Mouse (Mus musculus): ENCODE results near the gene Prr5l. TPM values are rescaled to one million over a fixed set of nuclear protein-coding genes. Genes with fewer than 3 reads are reported as not detected.

Gene Prr5l
- polyA plus RNA-seq, 1 experiment from 2014 or later = 22.8 TPM

GRCm38 (mm10) chr2:101721835-101722234 is 161.0 kb downstream of the Prr5l start:
- 82% methylated on average over 4 of the region's 4 CpGs for WGBS
- H3K36me3 ChIP-seq (replicated peaks) = peaks cover 24% of the 10 kb centered on the region
- DNase-seq (ENCODE audit: low spot score) = no peak

GRCm38 (mm10) chr2:101717162-101717561 is 165.7 kb downstream of the Prr5l start:
- H3K36me3 ChIP-seq (replicated peaks) = peaks cover 36% of the 10 kb centered on the region
- H3K4me3 ChIP-seq = no peak overlapping the region
- 95% methylated on average over 13 of the region's 13 CpGs for WGBS
- DNase-seq (ENCODE audit: low spot score) = no peak
- no peak overlapping the region for H3K27ac ChIP-seq (replicated peaks)
- no peaks in the 10 kb centered on the region for H3K27me3 ChIP-seq (replicated peaks; ENCODE audit: low read depth, poor library complexity, severe bottlenecking)
- no peaks in the 10 kb centered on the region for H3K9me3 ChIP-seq
- H3K4me1 ChIP-seq = peaks cover 5% of the 10 kb centered on the region

More at GRCm38 (mm10) chr2:101721835-101722234, 161.0 kb downstream of the Prr5l start:
- peak overlapping the region; percentile 83 for H3K27ac ChIP-seq (replicated peaks)
- H3K27me3 ChIP-seq (replicated peaks; ENCODE audit: low read depth, poor library complexity, severe bottlenecking) = no peaks in the 10 kb centered on the region
- H3K4me1 ChIP-seq = peaks cover 30% of the 10 kb centered on the region
- H3K9me3 ChIP-seq = no peaks in the 10 kb centered on the region
- no peak overlapping the region for H3K4me3 ChIP-seq

GRCm38 (mm10) chr2:101715650-101716323 is 167.0 kb downstream of the Prr5l start:
- H3K9me3 ChIP-seq = no peaks in the 10 kb centered on the region
- H3K36me3 ChIP-seq (replicated peaks) = peaks cover 31% of the 10 kb centered on the region
- no peaks in the 10 kb centered on the region for H3K27me3 ChIP-seq (replicated peaks; ENCODE audit: low read depth, poor library complexity, severe bottlenecking)
- no peak overlapping the region for H3K27ac ChIP-seq (replicated peaks)
- no peaks in the 10 kb centered on the region for H3K4me1 ChIP-seq
- peak; percentile 45 for DNase-seq (ENCODE audit: low spot score)
- 83% methylated on average over 8 of the region's 8 CpGs for WGBS
- H3K4me3 ChIP-seq = no peak overlapping the region

GRCm38 (mm10) chr2:101711608-101712007 is 171.2 kb downstream of the Prr5l start:
- H3K9me3 ChIP-seq = no peaks in the 10 kb centered on the region
- peaks cover 12% of the 10 kb centered on the region for H3K36me3 ChIP-seq (replicated peaks)
- no peak overlapping the region for H3K27ac ChIP-seq (replicated peaks)
- WGBS = 84% methylated on average over 3 of the region's 3 CpGs
- H3K4me3 ChIP-seq = no peak overlapping the region
- H3K4me1 ChIP-seq = no peaks in the 10 kb centered on the region
- no peak for DNase-seq (ENCODE audit: low spot score)
- H3K27me3 ChIP-seq (replicated peaks; ENCODE audit: low read depth, poor library complexity, severe bottlenecking) = no peaks in the 10 kb centered on the region

GRCm38 (mm10) chr2:101705941-101706485 is 176.8 kb downstream of the Prr5l start:
- Histone ChIP-seq H3K27ac (replicated peaks) (no peak overlapping the region), H3K27me3 (replicated peaks; ENCODE audit: low read depth, poor library complexity, severe bottlenecking) (no peaks in the 10 kb centered on the region), H3K9me3 (no peaks in the 10 kb centered on the region), H3K4me3 (no peak overlapping the region), H3K36me3 (replicated peaks) (peaks cover 1% of the 10 kb centered on the region; the same call in 1 of the 2 replicates), H3K4me1 (no peaks in the 10 kb centered on the region)
- WGBS = 51% methylated on average over 5 of the region's 5 CpGs
- DNase-seq (ENCODE audit: low spot score) = no peak

GRCm38 (mm10) chr2:101699284-101699683 is 183.5 kb downstream of the Prr5l start:
- 87% methylated on average over 4 of the region's 4 CpGs for WGBS
- Histone ChIP-seq H3K27me3 (replicated peaks; ENCODE audit: low read depth, poor library complexity, severe bottlenecking) (no peaks in the 10 kb centered on the region), H3K27ac (replicated peaks) (no peak overlapping the region), H3K36me3 (replicated peaks) (peaks cover 50% of the 10 kb centered on the region), H3K4me1 (no peaks in the 10 kb centered on the region), H3K9me3 (no peaks in the 10 kb centered on the region), H3K4me3 (no peak overlapping the region)
- DNase-seq (ENCODE audit: low spot score) = no peak

- Histone ChIP-seq H3K27me3 (replicated peaks; ENCODE audit: low read depth, poor library complexity, severe bottlenecking) (no peaks in the 10 kb centered on the region), H3K36me3 (replicated peaks) (peaks cover 73% of the 10 kb centered on the region), H3K9me3 (no peaks in the 10 kb centered on the region), H3K4me3 (no peak overlapping the region), H3K27ac (replicated peaks) (no peak overlapping the region), H3K4me1 (no peaks in the 10 kb centered on the region)
- WGBS = 88% methylated on average over 7 of the region's 7 CpGs
- no peak for DNase-seq (ENCODE audit: low spot score)
These were observed 187.2 kb downstream of the Prr5l start for GRCm38 (mm10) chr2:101695584-101695983.

GRCm38 (mm10) chr2:101693577-101694215 is 189.1 kb downstream of the Prr5l start:
- Histone ChIP-seq H3K9me3 (no peaks in the 10 kb centered on the region), H3K27me3 (replicated peaks; ENCODE audit: low read depth, poor library complexity, severe bottlenecking) (no peaks in the 10 kb centered on the region), H3K27ac (replicated peaks) (no peak overlapping the region), H3K36me3 (replicated peaks) (peaks cover 82% of the 10 kb centered on the region), H3K4me1 (no peaks in the 10 kb centered on the region), H3K4me3 (no peak overlapping the region)
- DNase-seq (ENCODE audit: low spot score) = no peak
- 63% methylated on average over 5 of the region's 5 CpGs for WGBS

GRCm38 (mm10) chr2:101693043-101693442 is 189.8 kb downstream of the Prr5l start:
- H3K27ac ChIP-seq (replicated peaks) = no peak overlapping the region
- DNase-seq (ENCODE audit: low spot score) = no peak
- WGBS = 80% methylated on average over 4 of the region's 4 CpGs
- no peak overlapping the region for H3K4me3 ChIP-seq
- H3K9me3 ChIP-seq = no peaks in the 10 kb centered on the region
- H3K36me3 ChIP-seq (replicated peaks) = peaks cover 79% of the 10 kb centered on the region
- no peaks in the 10 kb centered on the region for H3K4me1 ChIP-seq
- no peaks in the 10 kb centered on the region for H3K27me3 ChIP-seq (replicated peaks; ENCODE audit: low read depth, poor library complexity, severe bottlenecking)

GRCm38 (mm10) chr2:101690252-101690827 is 192.5 kb downstream of the Prr5l start:
- Histone ChIP-seq H3K4me3 (no peak overlapping the region), H3K27ac (replicated peaks) (no peak overlapping the region), H3K36me3 (replicated peaks) (peaks cover 80% of the 10 kb centered on the region), H3K9me3 (no peaks in the 10 kb centered on the region), H3K27me3 (replicated peaks; ENCODE audit: low read depth, poor library complexity, severe bottlenecking) (no peaks in the 10 kb centered on the region), H3K4me1 (no peaks in the 10 kb centered on the region)
- DNase-seq (ENCODE audit: low spot score) = no peak
- 93% methylated on average over 9 of the region's 9 CpGs for whole genome bisulfite sequencing

- 94% methylated on average over 5 of the region's 5 CpGs for whole genome bisulfite sequencing
- no peak overlapping the region for H3K4me3 ChIP-seq
- H3K27me3 ChIP-seq (replicated peaks; ENCODE audit: low read depth, poor library complexity, severe bottlenecking) = no peaks in the 10 kb centered on the region
- H3K27ac ChIP-seq (replicated peaks) = no peak overlapping the region
- DNase-seq (ENCODE audit: low spot score) = no peak
- peaks cover 77% of the 10 kb centered on the region for H3K36me3 ChIP-seq (replicated peaks)
- no peaks in the 10 kb centered on the region for H3K9me3 ChIP-seq
- H3K4me1 ChIP-seq = no peaks in the 10 kb centered on the region
These were observed 194.8 kb downstream of the Prr5l start for GRCm38 (mm10) chr2:101688011-101688410.

- Histone ChIP-seq H3K4me3 (no peak overlapping the region), H3K36me3 (replicated peaks) (peaks cover 54% of the 10 kb centered on the region), H3K9me3 (no peaks in the 10 kb centered on the region), H3K27me3 (replicated peaks; ENCODE audit: low read depth, poor library complexity, severe bottlenecking) (no peaks in the 10 kb centered on the region), H3K27ac (replicated peaks) (no peak overlapping the region), H3K4me1 (peaks cover 8% of the 10 kb centered on the region)
- no peak for DNase-seq (ENCODE audit: low spot score)
- WGBS = 92% methylated on average over 12 of the region's 12 CpGs
These were observed 198.4 kb downstream of the Prr5l start for GRCm38 (mm10) chr2:101684421-101684820.

Data from embryonic facial prominence, embryonic 10.5 days (tissue).